Mouse (Mus musculus): ENCODE results near the gene Ccdc171. TPM values are rescaled to one million over a fixed set of nuclear protein-coding genes. Genes with fewer than 3 reads are reported as not detected.

The Ccdc171 gene
- polyA plus RNA-seq, 1 experiment from 2014 or later: 3.5 TPM

DNA sequence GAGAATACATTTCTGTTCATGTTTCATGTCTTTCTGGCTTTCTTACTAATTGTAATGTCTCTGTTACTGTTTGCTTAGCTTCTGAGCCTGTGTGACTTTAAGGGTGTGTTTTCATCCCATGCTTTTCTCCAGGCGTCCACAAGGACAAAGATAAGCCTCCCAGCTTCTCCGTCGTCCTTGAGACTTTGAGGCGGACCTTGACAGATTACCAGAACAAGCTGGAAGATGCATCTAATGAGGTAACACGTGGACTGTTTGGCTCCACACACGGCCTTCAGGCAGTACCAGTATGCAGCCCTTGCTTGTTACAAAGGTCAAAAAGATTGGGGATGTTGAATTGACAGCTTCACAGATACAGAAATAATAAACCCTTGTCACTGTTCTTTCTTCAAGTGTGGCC, 130.1 kb downstream of the Ccdc171 start:
- no peak for ATAC-seq (ENCODE audit: insufficient read depth)
- H3K4me3 ChIP-seq (ENCODE audit: low read depth, low read length): no peak overlapping the region
- TF ChIP-seq CTCF (IDR thresholded peaks at IDR 0.05; ENCODE audit: low read depth): no peak

GRCm38 (mm10) chr4:83656571-83656970, 131.2 kb downstream of the Ccdc171 start:
- no peaks in the 10 kb centered on the region for H3K36me3 ChIP-seq (ENCODE audit: insufficient read depth)
- DNase-seq (peak; percentile 85), ATAC-seq (ENCODE audit: insufficient read depth) (peak; percentile 93)
- TF ChIP-seq CTCF (IDR thresholded peaks at IDR 0.05; ENCODE audit: low read depth): no peak
- no peak overlapping the region for H3K4me3 ChIP-seq (ENCODE audit: low read depth, low read length)
- no peaks in the 10 kb centered on the region for H3K9me3 ChIP-seq (ENCODE audit: low read depth, low read length)
- peak overlapping the region; percentile 72 for H3K27ac ChIP-seq (ENCODE audit: low read depth)
- peak overlapping the region; percentile 29 for H3K4me2 ChIP-seq
- 12% methylated on average over 10 of the region's 10 CpGs for WGBS
- no peak overlapping the region for H3K9ac ChIP-seq
- H3K4me1 ChIP-seq (ENCODE audit: insufficient read depth): no peaks in the 10 kb centered on the region
- no peaks in the 10 kb centered on the region for H3K27me3 ChIP-seq (ENCODE audit: insufficient read depth, low read length)

More for the DNA sequence above, 130.1 kb downstream of the Ccdc171 start:
- peak; percentile 31 for DNase-seq
- Histone ChIP-seq H3K36me3 (ENCODE audit: insufficient read depth) (no peaks in the 10 kb centered on the region), H3K9ac (no peak overlapping the region), H3K9me3 (ENCODE audit: low read depth, low read length) (no peaks in the 10 kb centered on the region), H3K27me3 (ENCODE audit: insufficient read depth, low read length) (no peaks in the 10 kb centered on the region), H3K27ac (ENCODE audit: low read depth) (no peak overlapping the region), H3K4me2 (no peak overlapping the region), H3K4me1 (ENCODE audit: insufficient read depth) (no peaks in the 10 kb centered on the region)
- WGBS: 22% methylated on average over 6 of the region's 6 CpGs

- Histone ChIP-seq H3K4me2 (peak overlapping the region; percentile 29), H3K9me3 (ENCODE audit: low read depth, low read length) (no peaks in the 10 kb centered on the region), H3K27me3 (ENCODE audit: insufficient read depth, low read length) (no peaks in the 10 kb centered on the region), H3K27ac (ENCODE audit: low read depth) (peak overlapping the region; percentile 72), H3K36me3 (ENCODE audit: insufficient read depth) (no peaks in the 10 kb centered on the region), H3K4me1 (ENCODE audit: insufficient read depth) (no peaks in the 10 kb centered on the region), H3K4me3 (ENCODE audit: low read depth, low read length) (no peak overlapping the region), H3K9ac (no peak overlapping the region)
- TF ChIP-seq CTCF (IDR thresholded peaks at IDR 0.05; ENCODE audit: low read depth): no peak
- DNase-seq (no peak), ATAC-seq (ENCODE audit: insufficient read depth) (no peak)
- WGBS: 26% methylated on average over 6 of the region's 6 CpGs
Measured at GRCm38 (mm10) chr4:83657021-83657420, 131.7 kb downstream of the Ccdc171 start.

DNA sequence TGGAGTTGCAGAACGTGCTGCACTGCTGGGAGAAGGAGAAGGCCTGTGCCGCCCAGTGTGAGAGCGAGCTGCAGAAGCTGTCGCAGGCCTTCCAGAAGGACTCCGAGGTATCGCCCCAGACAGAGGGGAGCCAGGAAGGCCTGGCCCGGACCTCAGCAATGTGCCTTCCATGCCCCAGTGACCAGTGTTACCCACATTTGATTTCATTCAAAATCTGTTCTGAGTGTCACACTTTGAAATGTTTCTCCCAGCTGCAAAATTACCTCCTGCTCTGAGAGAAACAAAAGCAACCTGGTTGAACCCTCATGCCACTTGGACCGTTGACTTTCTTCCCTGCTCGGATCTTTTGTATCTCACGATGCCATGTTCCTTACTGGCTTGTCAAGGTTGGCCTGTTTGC, 133.1 kb downstream of the Ccdc171 start:
- no peaks in the 10 kb centered on the region for H3K36me3 ChIP-seq (ENCODE audit: insufficient read depth)
- no peak for TF ChIP-seq CTCF (IDR thresholded peaks at IDR 0.05; ENCODE audit: low read depth)
- no peaks in the 10 kb centered on the region for H3K9me3 ChIP-seq (ENCODE audit: low read depth, low read length)
- no peaks in the 10 kb centered on the region for H3K4me1 ChIP-seq (ENCODE audit: insufficient read depth)
- no peaks in the 10 kb centered on the region for H3K27me3 ChIP-seq (ENCODE audit: insufficient read depth, low read length)
- no peak overlapping the region for H3K9ac ChIP-seq
- ATAC-seq (ENCODE audit: insufficient read depth) (no peak), DNase-seq (no peak)
- H3K4me3 ChIP-seq (ENCODE audit: low read depth, low read length): no peak overlapping the region
- no peak overlapping the region for H3K27ac ChIP-seq (ENCODE audit: low read depth)
- H3K4me2 ChIP-seq: no peak overlapping the region
- whole genome bisulfite sequencing: 78% methylated on average over 10 of the region's 10 CpGs

DNA sequence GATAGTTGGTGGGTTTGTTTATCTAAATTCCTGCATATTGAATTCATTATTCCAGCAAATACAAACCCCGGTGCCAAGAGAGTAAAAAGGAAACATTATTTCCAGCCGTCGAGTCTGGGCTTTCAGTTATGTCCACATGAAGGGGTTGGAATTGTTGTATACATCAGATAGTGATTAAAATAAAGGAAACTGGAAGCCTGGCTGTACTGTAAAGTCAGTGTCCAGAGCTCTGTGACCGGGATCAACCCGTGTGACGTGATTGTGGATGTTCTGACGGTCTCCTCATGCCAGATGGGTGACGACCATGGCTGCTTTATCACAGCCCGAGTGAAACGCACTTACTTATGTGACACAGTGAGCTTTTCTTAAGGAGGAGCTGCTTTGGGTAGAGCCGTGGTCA, 134.1 kb downstream of the Ccdc171 start:
- peak; percentile 66 for DNase-seq
- no peaks in the 10 kb centered on the region for H3K4me1 ChIP-seq (ENCODE audit: insufficient read depth)
- no peaks in the 10 kb centered on the region for H3K36me3 ChIP-seq (ENCODE audit: insufficient read depth)
- ATAC-seq (ENCODE audit: insufficient read depth): peak; percentile 29; the same call in 1 of the 2 replicates
- no peaks in the 10 kb centered on the region for H3K9me3 ChIP-seq (ENCODE audit: low read depth, low read length)
- no peak overlapping the region for H3K4me2 ChIP-seq
- WGBS: 33% methylated on average over 11 of the region's 11 CpGs
- H3K9ac ChIP-seq: no peak overlapping the region
- H3K27me3 ChIP-seq (ENCODE audit: insufficient read depth, low read length): no peaks in the 10 kb centered on the region
- TF ChIP-seq CTCF (IDR thresholded peaks at IDR 0.05; ENCODE audit: low read depth): no peak
- no peak overlapping the region for H3K4me3 ChIP-seq (ENCODE audit: low read depth, low read length)
- no peak overlapping the region; the same call in 1 of the 2 replicates for H3K27ac ChIP-seq (ENCODE audit: low read depth)

DNA sequence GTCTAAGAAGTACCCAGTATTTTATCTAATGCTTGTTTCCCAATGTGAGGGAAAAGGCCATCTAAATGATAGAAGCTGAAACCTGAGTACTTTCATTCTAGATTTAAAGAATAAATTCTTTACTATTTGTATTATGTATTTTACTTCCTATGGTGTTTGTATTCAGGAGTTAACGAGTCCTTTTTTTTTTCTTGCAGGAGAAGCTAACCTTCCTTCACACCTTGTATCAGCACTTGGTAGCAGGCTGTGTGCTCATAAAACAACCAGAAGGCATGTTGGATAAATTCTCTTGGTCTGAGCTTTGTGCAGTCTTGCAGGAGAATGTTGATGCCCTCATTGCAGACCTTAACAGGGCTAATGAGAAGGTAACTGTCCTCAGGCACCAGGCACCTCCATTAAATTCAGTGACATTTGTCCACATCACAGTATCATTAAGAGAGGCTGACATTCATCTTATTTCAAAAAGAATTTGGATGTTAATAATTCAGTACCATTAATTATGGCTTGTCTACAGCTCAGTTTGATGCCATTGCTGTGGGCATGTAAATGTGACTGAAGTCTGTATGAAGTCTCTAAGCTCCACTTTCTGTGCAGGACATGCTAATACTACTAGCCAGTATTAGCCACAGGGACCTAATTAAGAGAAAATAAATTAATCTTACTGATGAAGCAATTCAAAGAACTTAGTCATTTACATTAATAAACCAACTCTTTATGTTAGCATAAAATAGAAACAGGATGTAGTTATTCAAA, 136.3 kb downstream of the Ccdc171 start:
- no peak for ATAC-seq (ENCODE audit: insufficient read depth)
- no peak overlapping the region for H3K27ac ChIP-seq (ENCODE audit: low read depth)
- H3K27me3 ChIP-seq (ENCODE audit: insufficient read depth, low read length): no peaks in the 10 kb centered on the region
- H3K4me1 ChIP-seq (ENCODE audit: insufficient read depth): no peaks in the 10 kb centered on the region
- TF ChIP-seq CTCF (IDR thresholded peaks at IDR 0.05; ENCODE audit: low read depth): no peak
- no peak overlapping the region for H3K9ac ChIP-seq
- H3K36me3 ChIP-seq (ENCODE audit: insufficient read depth): no peaks in the 10 kb centered on the region
- no peaks in the 10 kb centered on the region for H3K9me3 ChIP-seq (ENCODE audit: low read depth, low read length)
- WGBS: 83% methylated on average over 1 of the region's 1 CpGs
- DNase-seq: no peak
- no peak overlapping the region for H3K4me2 ChIP-seq
- H3K4me3 ChIP-seq (ENCODE audit: low read depth, low read length): no peak overlapping the region

- no peak overlapping the region for H3K27ac ChIP-seq (ENCODE audit: low read depth)
- H3K36me3 ChIP-seq (ENCODE audit: insufficient read depth): no peaks in the 10 kb centered on the region
- TF ChIP-seq CTCF (IDR thresholded peaks at IDR 0.05; ENCODE audit: low read depth): no peak
- ATAC-seq (ENCODE audit: insufficient read depth) (no peak), DNase-seq (no peak)
- WGBS: 58% methylated on average over 4 of the region's 4 CpGs
- no peak overlapping the region for H3K4me3 ChIP-seq (ENCODE audit: low read depth, low read length)
- H3K9ac ChIP-seq: no peak overlapping the region
- H3K9me3 ChIP-seq (ENCODE audit: low read depth, low read length): no peaks in the 10 kb centered on the region
- no peaks in the 10 kb centered on the region for H3K27me3 ChIP-seq (ENCODE audit: insufficient read depth, low read length)
- H3K4me1 ChIP-seq (ENCODE audit: insufficient read depth): no peaks in the 10 kb centered on the region
- no peak overlapping the region for H3K4me2 ChIP-seq
Measured at GRCm38 (mm10) chr4:83662301-83662700, 137.0 kb downstream of the Ccdc171 start.
